Mouse (Mus musculus) liver, embryonic 16.5 days (tissue): ENCODE data around the gene Mrpl2. TPM values are rescaled to one million over a fixed set of nuclear protein-coding genes. Genes with fewer than 3 reads are reported as not detected.

ENCODE experiments used
- ATAC-seq: fragments of 200-750 bp; cut with Nextera tagmentation; 2 replicates; pipeline ENCODE4 v1.8.0; 2017; ENCODE audit warnings: low read depth, mild to moderate bottlenecking, moderate number of reproducible peaks, moderate library complexity
- H3K27ac ChIP-seq: fragments of 300-500 bp; sonication (generic); 2 replicates; pipeline ENCODE4 v1.5.1; 2014; ENCODE audit warnings: mild to moderate bottlenecking, low read length
- H3K27me3 ChIP-seq: fragments of 300-500 bp; sonication (generic); 2 replicates; pipeline ENCODE4 v1.6.1; 2014; ENCODE audit warnings: low read depth, low read length, mixed read lengths; ENCODE audit not compliant: control insufficient read depth, insufficient read depth
- H3K36me3 ChIP-seq: fragments of 300-500 bp; sonication (generic); 2 replicates; pipeline ENCODE4 v1.6.1; 2014; ENCODE audit warnings: mild to moderate bottlenecking; ENCODE audit not compliant: control insufficient read depth, insufficient read depth
- H3K4me1 ChIP-seq: fragments of 300-500 bp; sonication (generic); 2 replicates; pipeline ENCODE4 v1.6.1; 2014; ENCODE audit warnings: low read depth, low read length, mixed read lengths; ENCODE audit not compliant: control insufficient read depth
- H3K4me2 ChIP-seq: fragments of 300-500 bp; sonication (generic); 2 replicates; pipeline ENCODE4 v1.6.1; 2014; ENCODE audit warnings: low read depth, low read length, mixed read lengths
- H3K4me3 ChIP-seq: fragments of 300-500 bp; sonication (generic); 2 replicates; pipeline ENCODE4 v1.5.1; 2014; ENCODE audit warnings: low read depth, mild to moderate bottlenecking, low read length
- H3K9ac ChIP-seq: fragments of 300-500 bp; sonication (generic); 2 replicates; pipeline ENCODE4 v1.6.1; 2014; ENCODE audit warnings: low read depth, low read length
- H3K9me3 ChIP-seq: fragments of 300-500 bp; sonication (generic); replicated peaks from 2 replicates; pipeline ENCODE4 v1.6.1; 2016; ENCODE audit warnings: low read length; ENCODE audit not compliant: control insufficient read depth
- WGBS: fragments of 180-500 bp; shearing (Covaris S2); extraction: QIAGEN DNeasy Blood & Tissue Kit; methylation state at CpG from one replicate; pipeline ENCODE4 v1.1.7; 2014; ENCODE audit not compliant: insufficient replicate concordance; 5-methylcytosine and 5-hydroxymethylcytosine counted together
- polyA plus RNA-seq: library from polyadenylated mRNA; unstranded; fragments of >200 nt; fragmentation: Nextera tagmentation; extraction: Ambion mirVana; gene quantifications from 2 replicates; pipeline ENCODE4 v1.2.1, GENCODE M21; 2015

Gene Mrpl2
- polyA plus RNA-seq, 1 experiment from 2014 or later: 58.1 TPM

GRCm38 (mm10) chr17:46622269-46622668 lies 23.8 kb upstream of the Mrpl2 start:
- no peak for ATAC-seq
- WGBS: 37% methylated on average over 11 of the region's 11 CpGs
- Histone ChIP-seq H3K27me3 (no peaks in the 10 kb centered on the region), H3K9ac (no peak overlapping the region), H3K36me3 (no peaks in the 10 kb centered on the region), H3K27ac (no peak overlapping the region), H3K4me2 (no peak overlapping the region), H3K9me3 (no peaks in the 10 kb centered on the region), H3K4me3 (no peak overlapping the region), H3K4me1 (peaks cover 12% of the 10 kb centered on the region)

- Histone ChIP-seq H3K9me3 (no peaks in the 10 kb centered on the region), H3K36me3 (no peaks in the 10 kb centered on the region), H3K4me1 (peaks cover 6% of the 10 kb centered on the region), H3K27me3 (peaks cover 11% of the 10 kb centered on the region), H3K9ac (no peak overlapping the region), H3K27ac (no peak overlapping the region), H3K4me3 (no peak overlapping the region), H3K4me2 (no peak overlapping the region)
- 22% methylated on average over 10 of the region's 10 CpGs for WGBS
- ATAC-seq: no peak
Observed at GRCm38 (mm10) chr17:46623819-46624557, 22.0 kb upstream of the Mrpl2 start.

DNA sequence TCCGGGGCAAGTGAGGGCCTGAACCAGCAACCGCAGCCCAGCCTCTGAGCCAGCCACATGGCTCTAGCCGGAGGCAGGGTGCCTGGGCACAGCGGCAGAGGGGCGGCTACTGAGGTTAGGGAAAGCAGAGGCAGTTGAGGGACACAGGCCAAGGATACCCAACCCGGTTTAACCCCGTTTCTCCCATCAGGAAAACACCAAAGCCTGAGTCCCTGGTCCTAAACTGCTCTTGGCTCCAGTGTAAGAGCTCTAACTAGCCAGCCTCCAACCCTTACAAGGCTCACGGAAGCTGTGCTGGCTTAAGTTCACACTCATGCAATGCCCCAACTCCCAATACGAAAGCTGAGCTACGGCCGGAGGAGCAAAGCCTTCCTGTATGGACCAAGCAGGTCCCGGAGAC lies 21.4 kb upstream of the Mrpl2 start:
- Histone ChIP-seq H3K9ac (no peak overlapping the region), H3K4me1 (peaks cover 7% of the 10 kb centered on the region), H3K27ac (no peak overlapping the region), H3K27me3 (peaks cover 17% of the 10 kb centered on the region), H3K36me3 (no peaks in the 10 kb centered on the region), H3K4me3 (no peak overlapping the region), H3K4me2 (no peak overlapping the region), H3K9me3 (no peaks in the 10 kb centered on the region)
- ATAC-seq: no peak
- 57% methylated on average over 12 of the region's 12 CpGs for WGBS

DNA sequence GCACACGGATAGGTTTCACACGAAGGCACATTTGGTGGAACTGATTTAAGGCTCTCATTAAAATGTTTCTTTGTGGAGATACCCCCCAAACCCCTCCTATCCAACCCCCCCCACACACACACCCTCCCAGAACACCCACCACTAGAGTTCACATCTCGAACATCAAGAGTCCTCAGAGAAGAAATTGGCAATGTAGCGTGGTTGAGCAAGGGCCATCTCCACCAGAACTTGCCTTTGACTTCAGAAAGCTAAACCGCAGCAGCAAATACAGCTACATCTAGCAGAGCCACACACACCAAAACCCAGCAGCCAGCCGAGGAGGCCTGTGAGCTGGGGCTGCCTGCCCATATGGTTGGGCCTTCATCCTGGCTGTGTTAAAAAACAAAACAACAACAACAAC lies 18.6 kb upstream of the Mrpl2 start:
- no peaks in the 10 kb centered on the region for H3K9me3 ChIP-seq
- H3K27me3 ChIP-seq: peaks cover 26% of the 10 kb centered on the region
- ATAC-seq: no peak
- no peaks in the 10 kb centered on the region for H3K36me3 ChIP-seq
- peaks cover 9% of the 10 kb centered on the region for H3K4me1 ChIP-seq
- H3K4me2 ChIP-seq: no peak overlapping the region
- H3K27ac ChIP-seq: no peak overlapping the region
- no peak overlapping the region for H3K4me3 ChIP-seq
- WGBS: 54% methylated on average over 6 of the region's 6 CpGs
- no peak overlapping the region for H3K9ac ChIP-seq

DNA sequence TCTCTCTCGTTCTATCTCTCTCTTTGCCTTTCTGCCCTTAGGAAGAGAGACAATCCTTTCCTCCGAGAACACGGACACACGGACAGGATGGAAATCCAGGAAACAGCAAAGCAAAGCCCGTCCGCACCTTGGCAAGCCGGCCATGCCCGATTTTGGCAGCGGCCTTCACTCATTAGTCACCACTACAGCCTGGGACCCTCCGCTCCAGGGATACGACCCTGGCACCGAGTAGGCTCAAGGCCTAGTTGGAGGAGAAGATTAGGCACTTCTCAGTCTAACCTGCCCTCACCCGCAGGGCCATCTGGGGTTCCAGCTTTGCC lies 17.6 kb upstream of the Mrpl2 start:
- Histone ChIP-seq H3K27me3 (peaks cover 26% of the 10 kb centered on the region), H3K9ac (peak overlapping the region; percentile 64), H3K4me2 (peak overlapping the region; percentile 61), H3K27ac (no peak overlapping the region), H3K4me3 (peak overlapping the region; percentile 67), H3K9me3 (no peaks in the 10 kb centered on the region), H3K36me3 (no peaks in the 10 kb centered on the region), H3K4me1 (peaks cover 9% of the 10 kb centered on the region)
- 1% methylated on average over 13 of the region's 13 CpGs for WGBS
- no peak for ATAC-seq

- Histone ChIP-seq H3K27ac (peak within 1 kb of the TSS; percentile 35; the same call in 1 of the 2 replicates), H3K4me1 (peaks cover 9% of the 10 kb centered on the region), H3K9ac (peak within 1 kb of the TSS; percentile 64), H3K9me3 (no peaks in the 10 kb centered on the region), H3K4me3 (peak within 1 kb of the TSS; percentile 67), H3K36me3 (no peaks in the 10 kb centered on the region), H3K4me2 (peak within 1 kb of the TSS; percentile 61), H3K27me3 (peaks cover 26% of the 10 kb centered on the region)
- WGBS: under 1% methylated on average over 72 of the region's 90 CpGs
- peak; percentile 62 for ATAC-seq
Observed at GRCm38 (mm10) chr17:46628791-46629684, 17.0 kb upstream of the Mrpl2 start, which contains the start of gene Ptk7. Gene Ptk7 (minus strand): TSS chr17:46629504.

- peaks cover 9% of the 10 kb centered on the region for H3K4me1 ChIP-seq
- H3K9ac ChIP-seq: no peak overlapping the region
- ATAC-seq: peak; percentile 36
- H3K27me3 ChIP-seq: peaks cover 26% of the 10 kb centered on the region
- no peaks in the 10 kb centered on the region for H3K36me3 ChIP-seq
- H3K27ac ChIP-seq: 0 out of 2 replicates have a peak overlapping the region, but pooled peaks have one; percentile 30
- peak overlapping the region; percentile 61 for H3K4me2 ChIP-seq
- peak overlapping the region; percentile 67 for H3K4me3 ChIP-seq
- WGBS: 16% methylated on average over 12 of the region's 12 CpGs
- no peaks in the 10 kb centered on the region for H3K9me3 ChIP-seq
Observed at GRCm38 (mm10) chr17:46629685-46630441, 16.2 kb upstream of the Mrpl2 start.

DNA sequence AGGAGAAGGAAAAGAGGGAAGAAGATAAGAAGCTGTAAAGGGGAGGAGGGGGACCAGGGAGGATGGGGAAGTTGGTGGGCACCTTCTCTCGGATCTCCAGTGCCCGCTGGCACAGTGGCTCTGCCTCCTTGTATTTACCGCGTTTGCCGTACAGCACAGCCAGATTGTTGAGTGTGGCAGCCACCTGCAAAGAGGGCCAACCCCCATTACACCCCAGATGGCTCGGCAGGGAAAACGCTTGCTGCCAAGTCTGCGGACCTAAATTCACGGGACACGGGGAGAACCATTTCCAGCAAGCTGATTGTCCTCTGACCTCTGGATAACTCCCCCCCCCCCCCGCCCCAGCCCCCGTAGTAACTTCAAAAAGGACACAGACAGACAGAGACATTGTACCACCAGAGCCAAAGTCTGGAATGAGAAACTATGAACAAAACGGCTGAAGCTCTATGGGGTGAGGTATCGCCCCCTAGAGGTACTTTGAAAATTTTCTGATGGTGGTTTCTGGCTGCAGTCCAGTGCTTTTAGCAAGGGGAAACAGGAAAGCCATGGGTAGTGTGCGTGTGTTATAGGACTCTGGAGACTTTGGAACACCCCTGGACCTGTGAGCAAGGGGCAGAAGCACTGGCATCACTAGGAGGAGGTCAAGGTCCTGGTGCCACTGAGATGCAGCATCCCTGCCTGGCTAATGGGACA lies 9.1 kb upstream of the Mrpl2 start:
- Histone ChIP-seq H3K4me3 (no peak overlapping the region), H3K4me1 (no peaks in the 10 kb centered on the region; the same call in none of the 2 replicates), H3K9ac (no peak overlapping the region), H3K27ac (no peak overlapping the region), H3K4me2 (peak overlapping the region; percentile 36), H3K36me3 (no peaks in the 10 kb centered on the region), H3K9me3 (no peaks in the 10 kb centered on the region), H3K27me3 (no peaks in the 10 kb centered on the region)
- WGBS: 19% methylated on average over 15 of the region's 15 CpGs
- ATAC-seq: no peak
